Mouse (Mus musculus) lung, adult 2 months (tissue): ENCODE measurements around the gene Ksr2. TPM values are rescaled to one million over a fixed set of nuclear protein-coding genes. Genes with fewer than 3 reads are reported as not detected.

Experiments
- DNase-seq: peaks from one replicate; pipeline ENCODE4 v3.0.0; 2022
- H3K4me1 ChIP-seq: fragments of 200-500 bp; 2 replicates; pipeline ENCODE4 v1.6.1; 2011; ENCODE audit warnings: low read length; ENCODE audit not compliant: control insufficient read depth, insufficient read depth
- H3K4me3 ChIP-seq: fragments of 200-500 bp; replicated peaks from 2 replicates; pipeline ENCODE3; 2011; ENCODE audit warnings: low read depth, mild to moderate bottlenecking, control low read depth, low read length; ENCODE audit errors: extremely low read depth
- CTCF ChIP-seq: fragments of 200-500 bp; IDR thresholded peaks from 2 replicates; pipeline ENCODE4 v1.5.1; 2011; ENCODE audit warnings: mild to moderate bottlenecking, low read length, control low read depth; ENCODE audit not compliant: insufficient read depth
- POLR2A ChIP-seq: fragments of 200-500 bp; IDR thresholded peaks from 2 replicates; pipeline ENCODE4 v1.6.1; 2011; ENCODE audit warnings: low read depth, mild to moderate bottlenecking, control low read depth, low read length, borderline replicate concordance; ENCODE audit errors: extremely low read depth
- WGBS: fragments of 180-500 bp; shearing (Covaris S2); methylation state at CpG from one replicate; pipeline ENCODE4 v1.1.7; 2018; 5-methylcytosine and 5-hydroxymethylcytosine counted together
- polyA plus RNA-seq: library from polyadenylated mRNA; depleted of rRNA; stranded (reverse); fragments of >200 nt; gene quantifications from 2 replicates; pipeline ENCODE4 v1.2.3, GENCODE M21; 2012

Ksr2 gene
- polyA plus RNA-seq, 1 experiment: 0.06 TPM

DNA sequence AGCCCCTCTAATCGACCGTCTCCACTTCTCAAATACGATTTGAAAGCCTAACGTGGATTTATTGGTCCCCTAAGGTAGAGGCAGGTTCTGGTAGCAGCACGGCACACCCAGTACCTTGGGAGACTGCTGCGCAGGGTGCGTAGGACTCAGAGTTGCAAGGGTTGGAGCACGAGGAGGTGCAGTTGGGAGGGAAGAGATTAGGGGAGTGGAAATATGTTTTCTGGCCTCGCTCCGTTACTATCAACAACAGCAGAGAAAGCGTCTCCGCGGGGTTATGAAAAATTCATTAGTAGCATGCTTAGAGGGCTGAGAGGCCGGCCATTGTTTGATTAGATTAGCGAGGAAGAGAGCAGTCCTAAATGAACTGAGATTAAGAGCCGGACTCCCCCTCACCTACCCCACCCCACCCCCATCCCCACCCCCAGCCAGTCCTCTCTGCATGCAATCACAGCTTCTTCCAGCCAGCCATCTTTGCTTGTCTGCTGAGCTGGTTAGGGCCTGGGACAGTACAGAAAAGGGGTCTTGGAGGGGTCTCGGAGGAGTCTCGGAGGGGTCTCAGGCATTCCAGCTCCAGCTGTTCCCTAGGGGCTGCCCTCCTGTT is 27.5 kb downstream of the Ksr2 start:
- 59% methylated on average over 18 of the region's 18 CpGs for WGBS
- DNase-seq: no peak
- H3K4me1 ChIP-seq: no peaks in the 10 kb centered on the region
- TF ChIP-seq CTCF (no peak), POLR2A (no peak)
- no peak overlapping the region for H3K4me3 ChIP-seq

DNA sequence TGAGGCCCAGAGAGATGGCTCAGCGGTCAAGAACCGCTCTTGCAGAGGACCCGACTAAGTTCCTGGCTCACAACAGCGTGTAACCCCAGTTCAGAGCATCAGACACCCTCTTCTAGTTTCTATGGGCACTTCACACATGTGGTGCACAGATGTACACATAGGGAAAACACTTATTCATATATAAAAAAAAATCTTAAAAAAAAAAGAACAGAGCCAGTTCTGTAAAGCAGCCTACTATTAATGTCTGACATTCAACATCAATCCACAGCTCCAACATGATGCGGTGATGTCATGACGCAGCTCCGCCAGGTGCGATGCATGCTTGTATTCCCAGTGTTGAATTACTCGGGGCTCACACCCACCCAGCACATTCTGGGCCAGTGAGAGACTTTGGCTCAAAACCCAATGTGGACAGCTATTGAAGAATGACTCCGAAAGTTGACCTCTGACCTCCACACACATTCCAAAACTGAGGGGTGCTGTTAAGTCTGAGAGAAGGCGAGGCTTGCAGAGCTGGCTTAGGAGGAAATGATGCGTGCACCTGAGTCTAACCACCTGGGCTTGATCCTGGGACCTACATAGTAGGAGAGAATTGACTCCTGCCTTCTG is 28.5 kb downstream of the Ksr2 start:
- WGBS: 80% methylated on average over 12 of the region's 12 CpGs
- TF ChIP-seq CTCF: no peak
- no peak for TF ChIP-seq POLR2A
- DNase-seq: no peak
- Histone ChIP-seq H3K4me3 (no peak overlapping the region), H3K4me1 (no peaks in the 10 kb centered on the region)

DNA sequence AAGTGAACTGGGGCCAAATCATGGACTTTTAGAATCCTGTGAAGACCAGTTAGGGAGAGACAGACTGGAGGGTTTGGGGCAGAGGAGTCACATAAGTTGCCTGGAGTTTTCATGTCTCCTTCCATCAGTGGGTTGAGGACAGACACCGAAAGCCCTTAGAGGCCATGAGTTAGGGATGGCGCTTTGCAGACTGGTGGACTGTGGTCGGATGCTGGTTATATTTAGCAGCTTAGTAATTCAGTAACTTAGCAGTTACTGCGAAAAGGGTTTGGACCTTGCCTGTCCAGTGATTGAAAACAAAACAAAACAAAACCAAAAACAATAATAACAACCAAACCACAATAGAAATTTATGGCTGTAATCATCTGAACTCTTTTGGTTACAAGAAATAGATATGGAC is 29.3 kb downstream of the Ksr2 start:
- TF ChIP-seq CTCF: no peak
- no peak for TF ChIP-seq POLR2A
- Histone ChIP-seq H3K4me1 (no peaks in the 10 kb centered on the region), H3K4me3 (no peak overlapping the region)
- 86% methylated on average over 4 of the region's 4 CpGs for WGBS
- DNase-seq: no peak

DNA sequence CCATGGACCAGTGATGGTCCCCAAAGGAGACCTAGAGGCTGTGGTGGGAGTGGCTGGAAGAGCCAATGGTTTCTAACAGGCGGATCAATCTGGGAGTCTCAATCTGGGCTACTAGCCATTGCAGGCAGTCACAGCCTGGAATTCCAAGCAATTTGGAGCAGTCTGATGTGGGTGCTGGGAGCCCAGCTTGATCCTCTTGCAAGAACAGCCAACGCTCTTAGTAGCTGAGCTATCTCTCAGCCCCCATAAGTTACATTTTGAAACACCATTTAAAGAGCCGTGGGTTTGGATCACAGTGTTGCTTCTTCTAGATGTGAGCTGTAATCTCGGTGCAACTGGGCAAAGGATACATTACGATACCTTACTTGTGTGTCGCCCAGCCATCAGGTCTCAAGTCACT is 30.1 kb downstream of the Ksr2 start:
- Histone ChIP-seq H3K4me1 (no peaks in the 10 kb centered on the region), H3K4me3 (no peak overlapping the region)
- 91% methylated on average over 6 of the region's 6 CpGs for WGBS
- TF ChIP-seq POLR2A (no peak), CTCF (no peak)
- DNase-seq: no peak

DNA sequence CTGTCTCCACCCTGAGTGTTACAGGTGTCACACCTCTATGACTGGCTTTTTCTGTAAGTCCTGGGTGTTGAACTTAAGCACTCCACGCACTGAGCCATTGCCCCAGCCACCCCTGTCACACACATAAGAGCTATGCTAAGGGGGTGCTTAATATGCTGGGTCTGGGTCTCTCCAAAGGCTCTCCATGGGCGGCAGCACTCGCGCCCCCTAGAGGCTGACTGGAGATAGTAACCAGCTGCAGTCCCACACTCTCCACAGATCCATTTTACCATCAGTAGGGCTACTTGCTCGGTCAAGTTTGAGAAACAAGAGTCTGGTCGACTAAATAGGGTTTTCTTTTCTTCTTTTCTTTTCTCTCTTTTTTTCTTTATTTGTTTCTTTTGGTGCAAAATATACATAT is 33.9 kb downstream of the Ksr2 start:
- DNase-seq: no peak
- TF ChIP-seq POLR2A (no peak), CTCF (no peak)
- Histone ChIP-seq H3K4me1 (no peaks in the 10 kb centered on the region), H3K4me3 (no peak overlapping the region)
- WGBS: 45% methylated on average over 6 of the region's 6 CpGs

DNA sequence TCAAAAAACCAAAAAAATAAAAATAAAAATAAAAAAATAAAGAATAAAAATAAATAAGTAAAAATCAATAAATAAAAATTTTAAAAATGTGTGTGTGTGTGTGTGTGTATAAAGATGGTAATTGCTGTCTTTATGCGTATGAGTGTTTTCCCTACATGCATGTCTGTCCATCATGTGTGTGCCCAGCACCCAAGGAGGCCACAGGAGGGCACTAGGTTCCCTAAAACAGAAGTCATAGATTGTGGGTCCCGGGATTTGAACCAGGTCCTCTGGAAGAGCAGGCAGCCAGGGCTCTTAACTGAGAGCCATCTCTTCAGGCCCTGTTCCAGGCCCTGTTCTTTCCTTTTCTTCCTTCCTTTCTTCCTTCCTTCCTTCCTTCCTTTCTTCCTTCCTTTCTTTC is 38.2 kb downstream of the Ksr2 start:
- Histone ChIP-seq H3K4me3 (no peak overlapping the region), H3K4me1 (no peaks in the 10 kb centered on the region)
- TF ChIP-seq CTCF: no peak
- no peak for TF ChIP-seq POLR2A
- DNase-seq: no peak
- WGBS: 93% methylated on average over 2 of the region's 2 CpGs

DNA sequence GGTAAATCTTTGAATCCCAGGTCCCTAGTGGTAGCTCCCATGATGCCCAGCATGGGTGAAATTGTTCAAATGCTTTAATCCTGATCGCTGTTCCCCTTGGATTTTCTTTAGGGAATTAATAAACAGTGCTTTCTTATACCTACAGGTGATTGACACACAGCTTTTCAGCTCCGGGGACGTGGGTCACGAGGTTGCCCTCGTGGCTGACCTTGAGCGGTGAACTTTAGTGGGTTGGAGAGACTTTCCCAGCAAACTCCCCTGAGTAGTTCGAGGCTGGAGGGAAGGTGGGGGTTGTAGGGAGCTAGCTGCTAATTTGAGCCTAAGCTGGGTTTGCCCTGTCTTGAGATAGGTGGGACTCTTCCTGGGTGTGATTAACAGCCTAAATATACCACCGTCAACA is 41.7 kb downstream of the Ksr2 start:
- DNase-seq: no peak
- TF ChIP-seq CTCF (no peak), POLR2A (no peak)
- Histone ChIP-seq H3K4me1 (no peaks in the 10 kb centered on the region), H3K4me3 (no peak overlapping the region)
- WGBS: 67% methylated on average over 8 of the region's 8 CpGs

DNA sequence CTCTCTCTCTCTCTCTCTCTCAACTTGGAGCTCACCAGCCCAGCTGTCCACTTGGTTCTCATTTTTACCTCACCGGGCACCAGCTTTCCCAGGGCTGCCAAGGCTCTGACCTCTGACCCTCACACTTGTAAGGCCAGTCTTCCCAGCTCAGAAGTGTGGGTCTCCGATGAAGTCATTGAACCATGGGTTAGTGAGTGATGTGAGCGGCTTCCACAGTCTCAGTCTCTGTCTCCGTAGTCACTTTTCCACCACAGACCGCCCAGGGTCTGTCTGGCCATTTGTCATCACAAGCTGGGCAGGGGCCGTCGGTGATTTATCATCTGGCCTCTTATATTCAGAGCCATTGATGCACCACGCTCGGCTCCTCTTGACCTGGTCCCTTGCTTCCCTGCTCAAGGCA is 43.3 kb downstream of the Ksr2 start:
- no peak for TF ChIP-seq CTCF
- no peak for TF ChIP-seq POLR2A
- no peaks in the 10 kb centered on the region for H3K4me1 ChIP-seq
- no peak for DNase-seq
- WGBS: 41% methylated on average over 9 of the region's 9 CpGs
- H3K4me3 ChIP-seq: no peak overlapping the region

DNA sequence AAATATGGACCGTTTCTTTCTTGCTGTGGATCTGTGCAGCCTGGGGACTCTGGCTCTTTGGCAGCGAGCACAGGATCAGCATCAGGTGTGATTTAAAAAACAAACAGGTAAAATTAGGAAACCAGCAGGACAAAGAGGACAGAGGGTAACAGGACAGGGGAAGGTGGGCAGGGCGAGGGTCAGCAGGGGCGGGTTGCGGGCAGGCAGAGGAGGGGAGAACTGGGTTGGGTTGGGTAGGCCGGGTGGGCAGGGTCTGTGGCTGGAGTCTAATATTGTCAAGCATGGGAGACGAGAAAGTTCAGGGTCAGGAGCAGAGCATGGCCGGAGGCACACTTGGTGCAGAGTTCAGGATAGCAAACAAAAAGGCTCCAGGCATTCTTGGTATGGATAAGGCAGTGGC is 43.8 kb downstream of the Ksr2 start:
- no peak for DNase-seq
- WGBS: 76% methylated on average over 8 of the region's 8 CpGs

DNA sequence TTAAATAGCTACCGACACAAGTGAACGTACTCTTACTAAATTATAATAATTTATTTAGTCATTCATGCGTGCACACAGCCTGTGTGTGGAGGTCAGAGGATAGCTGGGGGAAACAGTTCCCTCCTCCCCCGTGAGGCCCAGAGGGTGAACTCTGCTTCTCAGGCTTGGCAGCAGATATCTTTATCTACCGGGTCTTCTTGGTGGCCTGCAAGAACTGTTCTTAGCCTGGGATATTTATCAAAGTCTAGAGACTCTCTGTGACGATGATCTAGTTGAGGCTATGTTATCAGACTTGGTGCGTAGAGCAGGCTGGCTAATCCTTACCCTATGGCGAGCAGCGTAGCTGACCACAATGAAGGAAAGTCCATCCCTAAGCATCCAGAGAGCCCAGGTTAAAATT is 45.1 kb downstream of the Ksr2 start:
- Histone ChIP-seq H3K4me1 (no peaks in the 10 kb centered on the region), H3K4me3 (no peak overlapping the region)
- no peak for DNase-seq
- TF ChIP-seq CTCF (no peak), POLR2A (no peak)
- WGBS: 67% methylated on average over 9 of the region's 9 CpGs

More for the DNA sequence above, 43.8 kb downstream of the Ksr2 start:
- H3K4me1 ChIP-seq: no peaks in the 10 kb centered on the region
- H3K4me3 ChIP-seq: no peak overlapping the region
- no peak for TF ChIP-seq POLR2A
- TF ChIP-seq CTCF: no peak
